Mouse (Mus musculus) embryonic facial prominence, embryonic 11.5 days (tissue): Measurements from ENCODE around the gene Mocs1. TPM values are rescaled to one million over a fixed set of nuclear protein-coding genes. Genes with fewer than 3 reads are reported as not detected.

Experiments used
- ATAC-seq: fragments of 200-750 bp; cut with Nextera tagmentation; replicated peaks from 2 replicates; pipeline ENCODE4 v1.8.0; 2017; ENCODE audit warnings: low read depth; ENCODE audit not compliant: insufficient number of reproducible peaks, low FRiP score, low TSS enrichment
- DNase-seq: peaks from one replicate; pipeline ENCODE4 v3.0.0-alpha.2; 2015; ENCODE audit warnings: low spot score
- H3K27ac ChIP-seq: fragments of 300-500 bp; sonication (generic); replicated peaks from 2 replicates; pipeline ENCODE4 v1.5.1; 2014; ENCODE audit warnings: mild to moderate bottlenecking, low read depth, low read length, control low read depth
- H3K27me3 ChIP-seq: fragments of 300-500 bp; sonication (generic); 2 replicates; pipeline ENCODE4 v1.6.1; 2014; ENCODE audit warnings: mild to moderate bottlenecking, low read length, moderate library complexity, mixed read lengths; ENCODE audit not compliant: control insufficient read depth, insufficient read depth
- H3K36me3 ChIP-seq: fragments of 300-500 bp; sonication (generic); replicated peaks from 2 replicates; pipeline ENCODE4 v1.6.1; 2014; ENCODE audit warnings: low read depth, mild to moderate bottlenecking, low read length, moderate library complexity, mixed read lengths; ENCODE audit not compliant: control insufficient read depth, insufficient read depth
- H3K4me1 ChIP-seq: fragments of 300-500 bp; sonication (generic); 2 replicates; pipeline ENCODE4 v1.6.1; 2014; ENCODE audit warnings: low read length, mixed read lengths; ENCODE audit not compliant: control insufficient read depth, insufficient read depth
- H3K4me2 ChIP-seq: fragments of 300-500 bp; sonication (generic); 2 replicates; pipeline ENCODE4 v1.6.1; 2014; ENCODE audit warnings: low read depth, mild to moderate bottlenecking, control low read depth, low read length, moderate library complexity
- H3K4me3 ChIP-seq: fragments of 300-500 bp; sonication (generic); 2 replicates; pipeline ENCODE4 v1.5.1; 2014; ENCODE audit warnings: low read depth, low read length, control low read depth
- H3K9ac ChIP-seq: fragments of 300-500 bp; sonication (generic); replicated peaks from 2 replicates; pipeline ENCODE4 v1.6.1; 2014; ENCODE audit warnings: mild to moderate bottlenecking, control low read depth, low read length
- H3K9me3 ChIP-seq: fragments of 300-500 bp; sonication (generic); replicated peaks from 2 replicates; pipeline ENCODE4 v1.6.1; 2016; ENCODE audit warnings: mild to moderate bottlenecking, low read length, inconsistent platforms, mixed read lengths; ENCODE audit not compliant: control insufficient read depth
- WGBS: fragments of 180-500 bp; shearing (Covaris S2); extraction: QIAGEN DNeasy Blood & Tissue Kit; methylation state at CpG from one replicate; pipeline ENCODE4 v1.1.7; 2014; 5-methylcytosine and 5-hydroxymethylcytosine counted together
- polyA plus RNA-seq: library from polyadenylated mRNA; unstranded; fragments of >200 nt; fragmentation: Nextera tagmentation; extraction: Ambion mirVana; gene quantifications from 2 replicates; pipeline ENCODE4 v1.2.1, GENCODE M21; 2014

The Mocs1 gene
- polyA plus RNA-seq, 1 experiment from 2014 or later = 6.0 TPM

DNA sequence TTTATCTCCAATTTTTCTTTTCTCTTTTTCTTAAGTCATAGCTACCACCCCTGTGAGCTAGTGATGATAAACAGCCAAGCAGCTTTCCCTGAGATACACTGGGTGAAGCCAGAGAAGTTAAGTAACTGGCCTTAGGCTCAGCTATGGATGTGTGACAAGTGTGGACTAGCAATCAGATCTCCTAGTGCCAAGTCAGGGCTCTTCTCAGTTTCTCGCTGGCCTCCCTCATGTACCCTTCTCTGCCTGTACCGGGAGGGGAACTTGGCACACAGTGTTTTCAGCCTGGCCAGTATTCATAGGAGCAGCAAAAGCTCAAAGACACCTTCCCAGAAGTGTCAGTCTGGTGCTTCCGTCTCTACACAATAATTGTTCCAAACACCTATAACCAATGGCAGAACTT is 4.3 kb upstream of the Mocs1 start:
- Histone ChIP-seq H3K27me3 (no peaks in the 10 kb centered on the region), H3K36me3 (no peaks in the 10 kb centered on the region), H3K4me2 (no peak overlapping the region), H3K4me1 (no peaks in the 10 kb centered on the region), H3K27ac (no peak overlapping the region), H3K9ac (no peak overlapping the region), H3K4me3 (no peak overlapping the region), H3K9me3 (no peaks in the 10 kb centered on the region)
- WGBS = 89% methylated on average over 3 of the region's 3 CpGs
- DNase-seq (no peak), ATAC-seq (no peak)

DNA sequence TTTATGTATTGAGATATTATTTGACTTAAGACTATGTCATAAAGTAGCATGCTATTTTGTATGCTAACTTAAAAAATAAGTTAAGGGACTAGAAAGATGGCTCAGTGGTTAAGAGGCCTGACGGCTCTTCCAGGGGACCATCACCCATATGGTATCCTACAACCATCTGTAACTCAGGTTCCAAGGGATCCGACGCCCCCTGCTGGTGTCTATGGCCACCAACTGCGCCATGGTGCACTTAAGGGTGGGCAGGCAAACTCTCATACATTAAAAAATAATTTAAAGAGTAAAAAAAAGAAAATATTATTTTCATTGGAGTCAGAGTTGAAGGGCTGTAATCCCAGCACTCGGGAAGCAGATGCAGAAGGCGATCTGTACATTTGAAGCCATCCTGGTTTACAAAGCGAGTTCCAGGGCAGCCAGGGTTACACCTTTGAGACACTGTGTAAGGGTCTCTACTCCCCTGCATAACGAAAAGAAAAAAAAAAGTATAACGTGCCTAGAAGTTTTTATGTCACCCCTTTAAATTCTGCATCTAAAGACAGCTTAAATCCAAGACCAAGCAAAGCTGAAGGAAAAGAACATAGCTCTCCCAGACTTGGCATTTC is 427 bp upstream of the Mocs1 start:
- H3K9ac ChIP-seq = no peak overlapping the region
- 15% methylated on average over 9 of the region's 9 CpGs for WGBS
- H3K4me3 ChIP-seq = no peak overlapping the region
- H3K27ac ChIP-seq = no peak overlapping the region
- ATAC-seq (peak; percentile 20; the same call in 1 of the 2 replicates), DNase-seq (peak; percentile 58)
- H3K4me1 ChIP-seq = peaks cover 6% of the 10 kb centered on the region; the same call in 1 of the 2 replicates
- no peaks in the 10 kb centered on the region for H3K27me3 ChIP-seq
- H3K9me3 ChIP-seq = no peaks in the 10 kb centered on the region
- H3K4me2 ChIP-seq = no peak overlapping the region
- H3K36me3 ChIP-seq = no peaks in the 10 kb centered on the region

- 59% methylated on average over 13 of the region's 13 CpGs for WGBS
Measured at GRCm38 (mm10) chr17:49428751-49429415, 721 bp downstream of the Mocs1 start.

GRCm38 (mm10) chr17:49429471-49430129 is 1.4 kb downstream of the Mocs1 start:
- ATAC-seq (no peak), DNase-seq (no peak)
- H3K9me3 ChIP-seq = no peaks in the 10 kb centered on the region
- peak overlapping the region; percentile 62; the same call in 1 of the 2 replicates for H3K4me3 ChIP-seq
- H3K27me3 ChIP-seq = no peaks in the 10 kb centered on the region
- 92% methylated on average over 6 of the region's 6 CpGs for WGBS
- H3K4me2 ChIP-seq = no peak overlapping the region; the same call in 1 of the 2 replicates
- H3K4me1 ChIP-seq = peaks cover 6% of the 10 kb centered on the region; the same call in 1 of the 2 replicates
- no peak overlapping the region for H3K27ac ChIP-seq
- H3K9ac ChIP-seq = no peak overlapping the region
- H3K36me3 ChIP-seq = no peaks in the 10 kb centered on the region

More at GRCm38 (mm10) chr17:49428751-49429415, 721 bp downstream of the Mocs1 start:
- H3K4me3 ChIP-seq = peak overlapping the region; percentile 62
- H3K4me1 ChIP-seq = peaks cover 6% of the 10 kb centered on the region; the same call in 1 of the 2 replicates
- DNase-seq = no peak
- no peak; the same call in 1 of the 2 replicates for ATAC-seq
- no peaks in the 10 kb centered on the region for H3K27me3 ChIP-seq
- H3K27ac ChIP-seq = no peak overlapping the region
- H3K9ac ChIP-seq = peak overlapping the region; percentile 85
- H3K9me3 ChIP-seq = no peaks in the 10 kb centered on the region
- H3K36me3 ChIP-seq = no peaks in the 10 kb centered on the region
- H3K4me2 ChIP-seq = peak overlapping the region; percentile 72

GRCm38 (mm10) chr17:49430136-49430535 is 2.0 kb downstream of the Mocs1 start:
- H3K4me1 ChIP-seq = peaks cover 6% of the 10 kb centered on the region; the same call in 1 of the 2 replicates
- H3K36me3 ChIP-seq = peaks cover 2% of the 10 kb centered on the region
- H3K27me3 ChIP-seq = no peaks in the 10 kb centered on the region
- WGBS = 80% methylated on average over 6 of the region's 6 CpGs
- no peak for DNase-seq
- H3K4me2 ChIP-seq = no peak overlapping the region
- H3K27ac ChIP-seq = no peak overlapping the region
- H3K4me3 ChIP-seq = no peak overlapping the region
- no peaks in the 10 kb centered on the region for H3K9me3 ChIP-seq
- ATAC-seq = no peak
- H3K9ac ChIP-seq = no peak overlapping the region

GRCm38 (mm10) chr17:49431176-49431575 is 3.0 kb downstream of the Mocs1 start:
- Histone ChIP-seq H3K9me3 (no peaks in the 10 kb centered on the region), H3K4me1 (peaks cover 6% of the 10 kb centered on the region; the same call in 1 of the 2 replicates), H3K9ac (no peak overlapping the region), H3K27me3 (no peaks in the 10 kb centered on the region), H3K4me3 (no peak overlapping the region), H3K36me3 (peaks cover 8% of the 10 kb centered on the region), H3K4me2 (no peak overlapping the region), H3K27ac (no peak overlapping the region)
- DNase-seq (no peak), ATAC-seq (no peak)
- WGBS = 90% methylated on average over 6 of the region's 6 CpGs

DNA sequence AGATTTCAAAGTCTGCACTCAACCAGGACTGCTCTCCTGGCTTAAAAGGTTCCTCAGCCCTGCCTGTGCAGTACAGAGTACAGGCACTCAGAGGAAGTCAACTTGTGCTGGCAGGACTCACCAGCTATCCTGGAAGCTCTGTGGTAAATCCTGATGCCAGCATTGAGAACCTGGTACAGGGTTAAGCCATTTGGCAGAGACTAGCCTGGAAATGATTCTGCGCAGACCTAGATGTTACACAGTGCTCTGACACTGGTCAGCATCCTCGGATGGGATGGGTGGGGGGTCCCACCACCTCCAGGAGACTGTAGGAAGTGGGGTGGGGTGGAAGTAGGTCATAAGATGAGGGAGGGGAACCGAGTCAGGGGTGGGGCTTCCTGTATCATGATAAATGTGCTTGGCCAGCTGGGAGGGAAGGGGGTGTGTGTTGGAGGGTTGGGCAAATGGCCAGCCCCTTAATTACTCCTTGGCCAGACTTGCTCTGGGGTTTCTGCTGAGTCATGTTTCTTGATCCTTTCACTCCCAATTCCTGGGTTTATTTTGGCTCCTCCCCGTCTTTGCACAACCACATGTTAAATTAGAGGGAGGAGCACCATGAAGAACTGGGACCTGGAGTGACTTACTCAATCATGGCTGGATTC is 4.0 kb downstream of the Mocs1 start:
- Histone ChIP-seq H3K9me3 (no peaks in the 10 kb centered on the region), H3K4me1 (peaks cover 6% of the 10 kb centered on the region; the same call in 1 of the 2 replicates), H3K36me3 (peaks cover 8% of the 10 kb centered on the region), H3K27ac (no peak overlapping the region), H3K27me3 (no peaks in the 10 kb centered on the region), H3K4me3 (no peak overlapping the region), H3K9ac (no peak overlapping the region), H3K4me2 (no peak overlapping the region)
- DNase-seq (no peak), ATAC-seq (no peak)
- WGBS = 79% methylated on average over 4 of the region's 4 CpGs
